Mouse (Mus musculus) mature B cell (primary cell): ENCODE data around the gene Tomm40l.
"Not testable (repeated sequence)": the region's sequence is repeated elsewhere in the genome, so short reads cannot be mapped to it uniquely, and the experiment has no call there.

Experiments used
- in situ Hi-C: fragments of 300-500 bp; cut with MboI; formaldehyde crosslinking; loops from 2 replicates; pipeline ENCODE4 v1.14.3; 2019

The Tomm40l gene

DNA sequence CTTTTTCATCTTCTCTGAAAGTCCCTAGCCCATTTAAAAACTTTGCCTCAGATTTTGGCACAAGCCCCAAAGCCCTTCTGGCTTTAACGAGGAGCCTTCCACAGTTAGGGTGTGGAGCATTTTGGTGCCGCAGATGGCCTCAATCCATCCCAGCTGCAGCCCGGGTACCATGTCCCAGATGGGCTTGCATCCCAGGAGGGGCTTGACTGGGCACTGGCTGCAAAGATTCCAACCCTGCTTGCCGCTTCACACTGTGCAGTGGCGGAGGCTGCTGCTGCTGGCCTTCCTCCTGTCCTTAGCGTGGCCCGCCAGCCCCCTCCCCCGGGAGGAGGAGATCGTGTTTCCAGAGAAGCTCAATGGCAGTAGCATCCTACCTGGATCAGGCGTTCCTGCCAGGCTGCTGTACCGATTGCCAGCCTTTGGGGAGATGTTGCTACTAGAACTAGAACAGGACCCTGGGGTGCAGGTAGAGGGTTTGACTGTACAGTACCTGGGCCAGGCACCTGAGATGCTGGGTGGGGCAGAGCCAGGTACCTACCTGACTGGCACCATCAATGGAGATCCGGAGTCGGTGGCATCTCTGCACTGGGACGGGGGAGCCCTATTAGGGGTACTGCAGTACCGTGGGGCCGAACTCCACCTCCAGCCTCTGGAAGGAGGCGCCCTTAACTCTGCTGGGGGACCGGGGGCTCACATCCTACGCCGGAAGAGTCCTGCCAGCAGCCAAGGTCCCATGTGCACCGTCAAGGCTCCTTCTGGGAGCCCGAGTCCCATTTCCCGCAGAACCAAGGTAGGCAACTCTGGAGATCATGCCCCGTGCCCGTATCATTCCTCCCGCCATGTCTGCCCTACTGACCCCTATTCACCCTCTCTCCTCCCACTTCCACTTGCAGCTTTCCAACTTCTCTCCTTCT, 28.6 kb upstream of the Tomm40l start, which contains the start of gene Ndufs2:
TSS of gene Ndufs2 (minus strand) at position 709 of the 914 bp plus-strand sequence.
- in situ Hi-C loops: no loop called here

DNA sequence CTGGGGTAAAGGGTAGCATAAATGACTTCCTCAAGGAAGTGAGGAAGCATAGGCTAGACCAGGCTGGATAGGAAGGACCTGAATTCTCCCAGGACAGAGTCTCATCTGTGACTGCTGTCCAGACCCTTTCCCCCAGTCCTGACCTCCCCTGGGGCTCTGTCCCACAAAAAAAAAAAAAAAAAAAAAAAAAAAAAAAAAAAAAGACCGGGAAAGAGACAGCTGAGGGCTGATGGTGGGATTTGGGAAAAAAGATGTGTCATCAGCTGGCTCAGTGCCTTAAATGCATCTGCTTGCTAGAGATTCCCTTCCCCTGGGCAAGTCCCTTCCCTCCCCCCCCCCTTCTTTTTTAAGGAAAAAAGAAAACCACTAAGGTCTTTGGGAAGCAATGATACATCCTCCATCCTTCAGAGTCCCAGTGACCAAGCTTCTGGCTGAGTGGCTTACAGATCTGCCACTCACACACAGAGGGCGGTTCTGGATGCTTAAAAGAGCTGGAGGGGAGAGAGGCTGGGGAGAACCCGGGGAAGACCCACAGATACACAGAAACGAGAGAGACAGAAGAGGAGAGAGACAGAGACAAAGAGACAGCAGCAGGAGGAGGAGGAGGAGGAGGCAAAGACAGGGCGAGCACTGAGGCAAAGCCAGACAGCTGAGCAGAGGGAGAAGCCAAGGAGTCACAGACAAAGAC, 27.7 kb upstream of the Tomm40l start, which contains the start of gene Adamts4:
TSS of gene Adamts4 (plus strand) at position 509 of the 688 bp plus-strand sequence.
- in situ Hi-C loops: no loop called here

DNA sequence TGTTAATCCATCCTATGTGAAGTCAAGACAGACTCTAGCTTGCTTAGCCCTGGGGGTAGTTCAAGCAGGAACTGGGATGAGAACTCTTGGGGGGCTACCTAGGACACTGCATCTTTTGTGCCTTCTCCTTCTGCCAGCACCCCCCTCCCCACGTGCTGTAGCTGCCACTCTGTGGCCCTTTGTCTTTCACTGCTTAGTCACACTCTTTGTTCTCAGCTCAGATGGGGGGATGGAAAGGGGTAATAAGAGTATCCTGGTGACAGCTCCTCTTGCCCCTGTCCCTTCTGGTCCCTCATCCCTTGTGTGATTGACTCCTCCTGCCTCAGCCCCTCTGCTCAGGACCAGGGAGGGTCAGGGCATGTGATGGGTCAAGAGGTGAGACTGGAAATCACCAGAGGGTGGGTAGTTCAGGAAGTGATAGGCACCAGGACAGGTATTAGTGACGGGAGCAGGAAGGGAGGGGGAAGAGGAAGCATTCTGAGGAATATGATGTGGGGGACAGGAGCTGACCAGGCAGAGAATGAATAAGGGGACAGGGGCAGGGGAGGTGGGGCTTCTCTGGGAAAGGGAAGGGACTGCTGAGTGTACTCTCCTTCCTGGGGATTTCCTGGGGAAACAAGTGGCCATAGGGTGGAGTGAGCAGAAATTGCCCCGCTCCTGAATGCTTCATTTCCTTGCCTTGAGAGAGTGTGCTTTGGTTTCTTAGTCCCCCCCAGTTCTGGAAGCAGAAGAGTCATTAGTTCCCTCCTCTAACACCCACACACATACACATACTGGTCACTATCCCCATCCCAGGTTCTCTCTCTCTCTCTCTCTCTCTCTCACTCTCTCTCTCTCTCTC, 26.3 kb upstream of the Tomm40l start:
- in situ Hi-C loops: no loop called here

DNA sequence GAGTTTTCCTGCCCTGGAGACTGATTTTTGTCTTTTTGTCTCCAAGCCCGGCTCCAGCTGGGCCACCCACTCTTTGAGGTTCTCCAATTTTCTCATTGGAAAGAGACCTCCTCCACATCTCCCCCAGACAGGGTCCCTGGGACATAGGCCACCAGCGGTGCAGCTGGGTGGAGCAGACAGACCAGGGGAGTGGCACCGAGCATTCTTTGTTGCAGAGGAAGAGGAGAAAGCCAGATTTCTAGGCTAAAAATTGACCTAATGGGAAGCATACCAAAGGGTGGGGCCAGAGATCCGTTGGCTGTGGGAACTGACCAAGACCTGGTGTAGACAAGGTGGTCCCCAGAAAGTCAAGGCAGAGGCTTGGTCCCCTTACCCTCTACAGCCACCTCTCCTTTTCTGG, 25.6 kb upstream of the Tomm40l start:
- in situ Hi-C loops: no loop called here

DNA sequence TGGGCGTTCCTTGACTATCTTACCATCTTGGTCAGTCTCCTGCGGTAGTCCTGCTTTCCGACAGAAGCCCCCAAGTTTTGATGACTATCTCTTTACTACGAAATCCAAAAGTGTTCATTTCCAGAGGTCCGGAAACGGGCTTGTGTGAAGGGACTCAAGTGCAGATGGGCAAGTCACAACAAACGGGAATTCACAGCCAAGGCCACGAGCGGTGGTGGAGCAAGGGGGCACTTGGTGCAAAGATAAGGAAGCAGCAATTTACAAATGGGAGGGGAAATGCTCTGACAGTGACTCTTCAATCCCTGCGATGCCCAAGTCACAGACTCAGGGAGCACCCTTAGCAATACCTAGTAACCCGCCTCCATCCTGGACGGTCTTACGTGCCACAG, 25.1 kb upstream of the Tomm40l start:
- in situ Hi-C loops: no loop called here

DNA sequence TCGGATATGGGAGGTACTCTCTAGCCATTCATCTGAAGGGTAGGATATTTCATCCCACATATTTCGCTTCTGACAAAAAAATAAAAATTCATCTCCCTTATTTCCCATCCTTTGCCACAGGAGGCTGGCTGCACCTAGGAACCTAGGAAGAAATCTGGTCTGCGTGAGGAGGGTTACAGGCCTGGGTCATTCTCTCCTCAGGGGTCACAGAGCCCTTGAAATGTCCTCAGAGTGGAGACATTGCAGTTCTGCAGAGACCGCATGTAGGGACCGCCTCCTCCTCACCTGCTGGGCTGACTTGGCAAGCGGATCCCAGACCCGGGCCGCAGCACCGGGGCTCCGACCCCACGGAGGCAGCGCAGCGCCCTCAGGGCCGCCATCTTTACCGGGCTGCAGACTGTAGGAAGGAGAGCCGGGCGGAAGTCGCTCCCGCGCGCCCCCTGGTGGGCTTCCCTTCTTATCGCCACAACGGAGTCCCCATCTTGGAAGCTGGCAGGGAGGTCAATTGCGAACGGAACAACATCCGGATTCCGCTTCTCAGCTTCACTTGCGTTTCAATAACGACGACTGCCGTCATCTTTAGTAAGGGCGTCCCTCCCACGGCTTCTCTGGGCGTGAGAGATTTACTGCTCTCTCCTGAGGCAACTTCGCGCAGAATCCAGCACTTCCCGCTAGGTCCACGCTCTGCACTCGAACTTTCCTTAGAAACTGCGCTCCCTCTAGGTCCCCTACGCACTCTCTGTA, 24.6 kb upstream of the Tomm40l start:
- in situ Hi-C loops: no loop called here

DNA sequence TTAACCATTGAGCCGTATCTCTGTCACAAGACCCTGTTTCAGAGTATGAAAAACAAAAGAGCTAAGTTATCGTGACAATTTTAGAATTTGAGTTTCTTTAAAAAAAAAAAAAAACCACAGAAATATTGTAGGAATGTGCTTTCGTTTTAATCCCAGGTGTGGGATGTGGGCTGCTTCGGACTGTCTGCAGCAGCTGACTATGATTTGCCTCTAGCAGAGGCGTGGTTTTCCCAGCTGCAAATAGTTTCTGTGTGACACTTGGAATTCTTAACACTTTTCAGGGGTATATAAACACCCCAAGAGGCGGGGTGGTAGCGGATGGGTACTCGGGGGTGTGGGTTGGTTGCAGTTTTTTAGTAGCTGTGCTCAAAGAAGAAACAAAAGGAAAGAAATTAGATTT, 23.0 kb upstream of the Tomm40l start:
- in situ Hi-C loops: no loop called here

DNA sequence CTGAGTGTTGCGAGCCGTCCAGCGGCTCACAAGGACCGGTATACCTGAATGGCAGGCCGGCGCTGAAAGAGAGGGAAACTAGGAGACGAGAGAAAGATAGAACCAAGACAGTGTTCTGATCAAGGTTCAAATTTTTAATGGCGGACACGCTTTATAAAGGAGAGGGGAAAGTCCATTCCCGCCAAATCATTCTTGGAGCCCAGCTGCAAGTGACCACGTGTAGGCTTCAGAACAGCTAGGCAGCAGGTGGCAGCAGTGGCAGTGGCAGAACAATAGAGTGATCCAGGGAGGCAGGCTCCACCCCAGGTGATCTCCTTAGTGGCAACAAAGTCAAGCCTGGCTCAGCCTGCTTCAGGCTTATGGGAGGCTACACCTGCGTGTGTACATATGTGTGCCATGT, 19.6 kb upstream of the Tomm40l start:
- in situ Hi-C loops: not testable (repeated sequence)

DNA sequence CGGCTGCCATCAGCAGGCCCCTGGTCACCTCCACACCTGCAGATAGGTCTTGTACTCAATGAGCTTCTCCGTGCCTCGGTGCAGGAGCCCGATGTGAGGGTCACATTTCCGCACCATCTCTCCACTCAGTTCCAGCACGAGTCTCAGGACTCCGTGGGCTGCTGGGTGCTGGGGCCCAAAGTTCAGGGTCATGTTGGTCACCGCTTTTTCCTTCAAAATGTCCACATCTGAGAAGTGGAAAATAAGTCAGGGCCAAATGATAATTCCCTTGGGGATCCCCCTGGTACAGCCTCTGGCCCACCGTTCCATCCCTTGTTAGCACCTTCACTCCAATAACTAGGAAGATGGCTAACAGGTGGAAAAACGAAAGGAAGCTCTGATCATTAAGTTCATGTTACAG, 18.6 kb upstream of the Tomm40l start:
- in situ Hi-C loops: no loop called here

DNA sequence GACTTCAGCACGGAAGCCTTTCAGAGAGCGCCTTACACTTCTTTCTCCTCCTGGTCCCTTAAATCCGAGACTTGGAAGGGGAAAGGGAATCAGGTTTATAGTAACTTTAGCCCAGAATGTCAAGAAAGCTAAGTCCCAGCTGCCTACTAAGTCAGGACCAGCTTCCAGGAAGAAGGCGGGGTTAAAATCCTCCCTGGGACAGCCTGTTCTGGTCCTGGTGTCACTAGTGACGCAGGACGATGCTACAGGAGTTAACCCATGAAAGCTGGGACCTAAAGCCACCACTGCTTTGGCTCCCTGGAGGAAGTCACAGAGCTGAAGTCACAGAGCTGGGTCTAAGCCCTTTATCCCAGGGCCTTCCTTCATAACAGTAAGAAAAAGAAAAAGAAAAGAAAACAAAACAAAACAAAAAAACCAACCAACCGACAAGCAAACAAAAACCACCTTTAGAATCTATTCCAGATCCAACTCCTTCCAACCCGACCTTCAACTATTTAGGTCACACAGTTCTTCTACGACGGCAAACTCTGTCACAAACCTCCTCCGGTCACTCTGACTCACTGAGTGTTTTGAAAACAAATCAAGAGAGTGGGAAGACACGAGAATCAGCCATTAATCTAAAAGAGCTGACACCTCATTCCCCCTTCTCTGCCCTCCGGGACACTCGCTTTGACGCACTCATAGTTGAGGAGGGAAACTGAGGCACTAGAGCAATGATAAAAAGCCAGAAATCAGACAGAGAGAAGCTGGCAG, 17.9 kb upstream of the Tomm40l start:
- in situ Hi-C loops: no loop called here

DNA sequence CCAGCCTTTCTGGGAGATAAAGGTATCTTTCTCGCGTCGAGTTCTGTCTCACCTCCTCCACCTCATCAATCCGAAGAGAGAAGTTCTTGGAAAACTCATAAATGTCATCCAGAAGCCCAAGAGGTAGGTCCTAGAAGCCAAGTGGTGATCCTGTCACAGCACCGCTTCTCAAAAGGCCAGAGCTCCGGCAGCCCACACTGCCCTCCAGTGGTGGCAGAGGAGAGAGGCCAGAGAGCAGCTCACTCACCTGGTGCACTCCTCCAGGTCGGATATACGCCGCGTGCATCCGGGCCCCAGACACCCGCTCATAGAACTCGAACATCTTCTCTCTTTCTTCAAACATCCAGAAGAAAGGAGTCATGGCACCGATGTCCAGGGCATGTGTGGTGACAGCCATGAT, 16.1 kb upstream of the Tomm40l start:
- in situ Hi-C loops: no loop called here

DNA sequence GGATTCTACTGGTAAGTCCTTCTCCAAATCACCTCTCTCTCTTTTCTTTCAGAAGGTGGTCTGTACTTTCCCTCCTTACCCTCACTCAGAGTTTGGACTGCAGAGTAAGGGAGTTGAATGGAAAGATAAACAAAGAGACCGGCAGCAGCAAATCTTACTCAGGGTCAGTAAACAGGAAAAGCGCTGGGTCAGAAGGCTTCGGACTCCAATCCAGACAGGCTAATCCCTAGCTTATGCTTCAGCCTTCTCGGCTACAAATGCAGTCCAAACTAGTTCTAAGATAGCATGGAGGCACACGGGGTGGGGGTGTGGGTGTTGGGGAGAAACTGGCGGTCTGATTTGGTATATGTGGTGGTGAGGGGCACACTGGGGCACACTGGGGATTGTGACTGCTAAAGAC, 15.1 kb upstream of the Tomm40l start:
- in situ Hi-C loops: no loop called here

DNA sequence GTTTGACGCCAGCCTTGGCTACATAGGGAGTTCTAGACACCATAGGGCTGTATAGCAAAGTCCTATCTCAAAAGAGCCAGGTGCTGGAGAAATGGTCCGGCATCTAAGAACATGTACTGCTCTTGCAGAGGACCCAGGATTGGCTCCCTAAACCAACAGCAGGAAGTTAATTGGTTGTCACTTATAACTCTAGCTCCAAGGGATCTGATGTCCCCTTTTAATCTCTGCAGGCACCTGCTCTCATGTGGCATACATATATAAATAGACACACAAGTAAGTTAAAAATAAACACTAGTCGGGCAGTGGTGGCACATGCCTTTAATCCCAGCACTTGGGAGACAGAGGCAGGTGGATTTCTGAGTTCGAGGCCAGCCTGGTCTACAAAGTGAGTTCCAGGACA, 13.5 kb upstream of the Tomm40l start:
- in situ Hi-C loops: no loop called here

DNA sequence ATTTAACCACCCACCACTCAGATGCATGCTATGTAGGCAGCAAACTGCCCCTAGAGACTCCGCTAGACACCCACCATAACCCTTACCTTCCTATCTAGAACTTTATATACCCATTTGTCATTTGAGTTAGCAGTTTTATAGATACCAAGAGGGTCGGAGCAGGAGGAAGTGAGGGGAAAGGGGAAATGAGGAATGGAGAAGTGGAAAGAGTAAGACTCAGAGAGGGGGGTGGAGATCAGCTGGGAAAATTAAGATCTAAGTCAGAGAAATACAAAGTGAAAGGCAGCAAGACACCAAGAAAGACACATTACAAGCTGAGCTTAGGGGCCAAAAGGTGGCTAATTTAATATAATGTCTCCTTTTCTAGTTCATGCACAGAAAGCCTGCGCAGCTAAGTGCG, 12.2 kb upstream of the Tomm40l start:
- in situ Hi-C loops: no loop called here

DNA sequence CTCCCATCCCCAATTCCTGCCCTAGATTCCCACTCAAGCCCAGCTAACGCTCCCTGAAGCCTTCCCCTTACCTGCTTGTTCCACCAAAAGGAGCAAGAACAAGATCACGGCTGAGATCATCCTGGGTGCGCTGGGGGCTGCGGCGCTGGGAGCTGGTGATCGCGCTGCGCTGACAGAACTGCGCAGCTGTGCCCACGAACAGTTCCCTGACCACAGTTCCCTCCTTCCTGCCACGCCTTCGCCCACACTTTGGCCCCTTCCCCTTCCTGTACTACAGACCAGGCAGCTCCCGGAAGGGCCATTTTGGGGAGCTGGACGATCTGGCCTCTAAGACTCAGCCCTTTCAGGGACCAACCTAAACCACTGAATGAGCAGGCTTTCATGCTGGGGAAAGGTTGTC, 11.8 kb upstream of the Tomm40l start, which contains the start of gene Fcer1g:
TSS of gene Fcer1g (minus strand) at position 240 of the 400 bp plus-strand sequence.
- in situ Hi-C loops: no loop called here

DNA sequence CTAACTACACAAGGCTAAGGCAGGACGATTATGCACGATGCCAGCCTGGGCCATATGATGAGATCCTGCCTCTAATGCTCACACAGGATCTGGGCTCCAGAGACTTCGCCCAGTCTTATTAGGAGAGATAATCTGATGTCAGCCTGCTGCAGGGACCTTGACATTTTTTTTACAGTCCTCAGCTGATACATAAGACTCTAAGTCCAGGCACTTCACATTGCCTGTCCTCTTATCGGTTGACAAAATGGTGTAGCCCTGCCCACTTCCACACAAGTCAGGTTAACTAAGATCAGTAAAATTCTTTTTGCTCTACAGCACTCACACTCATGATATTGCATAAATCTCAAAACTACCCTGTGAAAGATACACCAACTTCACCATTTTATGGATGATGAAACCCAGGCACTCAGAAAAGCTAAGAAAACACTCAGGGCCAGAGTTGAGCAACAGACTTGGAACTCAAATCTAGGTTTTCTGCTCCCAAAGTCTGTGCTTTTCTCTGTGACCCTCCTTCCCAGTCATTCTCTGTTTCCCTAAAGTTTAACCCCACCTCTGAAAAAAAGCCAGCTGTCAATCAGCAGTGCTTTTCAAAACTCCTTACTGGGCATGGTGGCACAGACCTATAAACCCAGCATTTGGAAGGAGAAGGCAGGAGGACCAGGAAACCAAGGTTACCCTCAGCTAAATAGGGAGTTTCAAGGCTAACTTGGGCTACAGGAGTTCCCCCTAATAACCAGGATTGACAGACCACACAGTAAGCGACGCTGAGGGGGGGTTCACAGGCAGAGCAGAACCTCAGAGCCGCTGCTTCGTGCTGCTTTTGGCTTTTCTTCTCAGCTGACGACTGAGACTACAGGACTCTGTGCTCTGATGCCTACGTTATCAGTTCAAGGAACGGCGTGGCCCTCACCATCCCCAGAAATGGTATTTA, 10.8 kb upstream of the Tomm40l start:
- in situ Hi-C loops: no loop called here

DNA sequence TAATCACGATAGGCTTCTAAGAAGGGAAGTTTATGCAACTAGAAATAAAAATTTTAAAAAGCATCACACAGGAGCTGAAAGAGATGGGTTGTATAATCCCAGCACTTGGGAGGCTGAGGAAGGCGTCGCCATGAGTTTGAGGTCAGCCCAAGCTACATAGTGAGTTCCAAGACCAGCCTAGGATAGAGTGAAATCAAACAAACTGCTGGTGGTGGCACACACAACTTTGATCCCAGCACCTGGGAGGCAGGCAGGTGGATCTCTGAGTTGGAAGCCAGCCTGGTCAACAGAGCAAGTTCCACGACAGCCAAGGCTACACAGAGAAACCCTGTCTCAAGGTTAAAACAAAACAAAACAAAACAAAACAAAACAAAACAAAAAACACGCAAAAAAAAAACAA, 10.0 kb upstream of the Tomm40l start:
- in situ Hi-C loops: no loop called here

DNA sequence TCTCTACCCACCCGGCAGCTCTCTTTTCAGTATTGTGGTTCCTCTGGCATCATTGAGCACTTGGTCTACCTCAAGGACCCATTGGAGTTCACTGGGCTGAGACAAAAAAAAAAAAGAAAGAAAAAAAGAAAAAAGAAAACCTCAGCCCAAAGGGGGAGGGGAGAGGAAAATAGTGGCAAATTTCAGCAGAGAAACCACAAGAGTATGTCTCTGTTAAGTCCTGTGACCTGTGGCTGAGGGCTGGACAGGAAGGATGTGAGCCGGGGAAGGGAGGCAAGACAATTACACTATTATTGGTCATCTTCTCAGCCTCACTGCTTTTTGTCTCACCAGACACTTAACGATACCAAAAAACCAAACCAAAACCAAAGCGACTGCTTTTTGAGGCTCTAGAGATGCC, 9.5 kb upstream of the Tomm40l start:
- in situ Hi-C loops: no loop called here

DNA sequence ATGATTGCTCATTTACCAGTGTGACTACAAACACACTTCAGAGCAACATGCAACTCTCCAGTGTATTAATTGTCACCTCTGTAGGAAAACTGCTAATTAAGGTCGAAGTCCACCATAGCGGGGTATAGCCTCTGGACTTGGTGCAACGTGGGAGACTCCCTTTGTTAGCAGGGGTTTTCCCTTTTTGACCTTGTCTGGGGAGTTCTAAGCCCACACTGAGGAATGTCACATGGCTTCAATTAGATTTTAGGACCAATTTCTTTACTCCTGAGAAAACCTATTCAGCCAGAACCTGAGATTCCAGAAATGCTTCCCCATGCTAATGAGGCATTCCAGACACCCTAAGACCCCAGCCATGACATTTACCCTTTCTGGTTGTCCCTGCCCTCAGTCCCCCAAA, 7.9 kb upstream of the Tomm40l start:
- in situ Hi-C loops: no loop called here

DNA sequence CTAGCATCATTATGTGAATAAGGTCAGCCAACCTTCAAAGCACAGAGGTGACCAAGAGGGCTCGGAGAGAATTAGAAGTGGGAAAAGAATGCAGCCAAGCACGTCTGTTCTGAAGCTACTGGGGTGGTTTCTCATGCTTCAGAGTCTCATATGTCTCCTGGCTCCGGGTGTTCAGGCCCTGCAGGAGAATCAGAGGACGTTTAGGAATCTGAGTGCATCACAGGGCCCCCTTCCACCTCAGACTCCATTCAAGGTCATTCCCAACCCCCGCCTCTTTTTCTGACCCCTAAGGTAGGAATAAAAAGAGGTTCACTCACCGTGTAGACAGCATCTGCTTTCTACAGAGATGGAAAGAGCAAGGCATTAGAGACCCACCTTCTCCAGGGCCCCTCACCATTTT, 7.4 kb upstream of the Tomm40l start:
- in situ Hi-C loops: loop anchor here (10.0 kb wide), 1 partner anchor 335 kb away; no protein-coding TSS in a partner anchor
